Mouse (Mus musculus): ENCODE results near the gene Ubl3. TPM values are rescaled to one million over a fixed set of nuclear protein-coding genes. Genes with fewer than 3 reads are reported as not detected.

The Ubl3 gene
- polyA plus RNA-seq, 1 experiment = 41.3 TPM

- peak overlapping the region; percentile 85 for H3K27ac ChIP-seq (ENCODE audit: insufficient read depth, low read length)
- TF ChIP-seq POLR2A (IDR thresholded peaks at IDR 0.05; ENCODE audit: low read depth, low read length) (no peak), CTCF (IDR thresholded peaks at IDR 0.05; ENCODE audit: borderline replicate concordance, insufficient read depth, low read length) (no peak)
- peaks cover 12% of the 10 kb centered on the region for H3K4me1 ChIP-seq (ENCODE audit: control insufficient read depth, insufficient read depth, low read length)
- no peak overlapping the region for H3K4me3 ChIP-seq (ENCODE audit: insufficient read depth, low read length)
Observed at GRCm38 (mm10) chr5:148535669-148536430, 16.7 kb downstream of the Ubl3 start.

- no peak for TF ChIP-seq CTCF (IDR thresholded peaks at IDR 0.05; ENCODE audit: borderline replicate concordance, insufficient read depth, low read length)
- TF ChIP-seq POLR2A (IDR thresholded peaks at IDR 0.05; ENCODE audit: low read depth, low read length) = no peak
- no peak overlapping the region for H3K27ac ChIP-seq (ENCODE audit: insufficient read depth, low read length)
- no peak overlapping the region for H3K4me3 ChIP-seq (ENCODE audit: insufficient read depth, low read length)
- H3K4me1 ChIP-seq (ENCODE audit: control insufficient read depth, insufficient read depth, low read length) = peaks cover 12% of the 10 kb centered on the region
Observed at GRCm38 (mm10) chr5:148534644-148535043, 17.9 kb downstream of the Ubl3 start.

GRCm38 (mm10) chr5:148533924-148534323 lies 18.7 kb downstream of the Ubl3 start:
- Histone ChIP-seq H3K4me3 (ENCODE audit: insufficient read depth, low read length) (no peak overlapping the region), H3K4me1 (ENCODE audit: control insufficient read depth, insufficient read depth, low read length) (peaks cover 12% of the 10 kb centered on the region), H3K27ac (ENCODE audit: insufficient read depth, low read length) (no peak overlapping the region)
- no peak for TF ChIP-seq POLR2A (IDR thresholded peaks at IDR 0.05; ENCODE audit: low read depth, low read length)
- no peak for TF ChIP-seq CTCF (IDR thresholded peaks at IDR 0.05; ENCODE audit: borderline replicate concordance, insufficient read depth, low read length)

GRCm38 (mm10) chr5:148532201-148532600 lies 20.4 kb downstream of the Ubl3 start:
- TF ChIP-seq POLR2A (IDR thresholded peaks at IDR 0.05; ENCODE audit: low read depth, low read length) (no peak), CTCF (IDR thresholded peaks at IDR 0.05; ENCODE audit: borderline replicate concordance, insufficient read depth, low read length) (no peak)
- no peak overlapping the region for H3K27ac ChIP-seq (ENCODE audit: insufficient read depth, low read length)
- peaks cover 17% of the 10 kb centered on the region for H3K4me1 ChIP-seq (ENCODE audit: control insufficient read depth, insufficient read depth, low read length)
- H3K4me3 ChIP-seq (ENCODE audit: insufficient read depth, low read length) = no peak overlapping the region

- Histone ChIP-seq H3K4me3 (ENCODE audit: insufficient read depth, low read length) (no peak overlapping the region), H3K4me1 (ENCODE audit: control insufficient read depth, insufficient read depth, low read length) (peaks cover 10% of the 10 kb centered on the region; the same call in 1 of the 2 replicates), H3K27ac (ENCODE audit: insufficient read depth, low read length) (no peak overlapping the region)
- TF ChIP-seq CTCF (IDR thresholded peaks at IDR 0.05; ENCODE audit: borderline replicate concordance, insufficient read depth, low read length) (no peak), POLR2A (IDR thresholded peaks at IDR 0.05; ENCODE audit: low read depth, low read length) (no peak)
Observed at GRCm38 (mm10) chr5:148527632-148528031, 25.0 kb downstream of the Ubl3 start.

GRCm38 (mm10) chr5:148526631-148527030 lies 26.0 kb downstream of the Ubl3 start:
- H3K4me1 ChIP-seq (ENCODE audit: control insufficient read depth, insufficient read depth, low read length) = peaks cover 9% of the 10 kb centered on the region; the same call in 1 of the 2 replicates
- no peak overlapping the region for H3K4me3 ChIP-seq (ENCODE audit: insufficient read depth, low read length)
- H3K27ac ChIP-seq (ENCODE audit: insufficient read depth, low read length) = no peak overlapping the region
- TF ChIP-seq CTCF (IDR thresholded peaks at IDR 0.05; ENCODE audit: borderline replicate concordance, insufficient read depth, low read length) = no peak
- no peak for TF ChIP-seq POLR2A (IDR thresholded peaks at IDR 0.05; ENCODE audit: low read depth, low read length)

- TF ChIP-seq CTCF (IDR thresholded peaks at IDR 0.05; ENCODE audit: borderline replicate concordance, insufficient read depth, low read length) = no peak
- no peak for TF ChIP-seq POLR2A (IDR thresholded peaks at IDR 0.05; ENCODE audit: low read depth, low read length)
- Histone ChIP-seq H3K4me1 (ENCODE audit: control insufficient read depth, insufficient read depth, low read length) (peaks cover 9% of the 10 kb centered on the region; the same call in 1 of the 2 replicates), H3K4me3 (ENCODE audit: insufficient read depth, low read length) (no peak overlapping the region), H3K27ac (ENCODE audit: insufficient read depth, low read length) (no peak overlapping the region)
Observed at GRCm38 (mm10) chr5:148523202-148523971, 29.2 kb downstream of the Ubl3 start.

GRCm38 (mm10) chr5:148522378-148522777 lies 30.2 kb downstream of the Ubl3 start:
- Histone ChIP-seq H3K4me3 (ENCODE audit: insufficient read depth, low read length) (no peak overlapping the region), H3K4me1 (ENCODE audit: control insufficient read depth, insufficient read depth, low read length) (peaks cover 5% of the 10 kb centered on the region; the same call in 1 of the 2 replicates), H3K27ac (ENCODE audit: insufficient read depth, low read length) (no peak overlapping the region)
- no peak for TF ChIP-seq POLR2A (IDR thresholded peaks at IDR 0.05; ENCODE audit: low read depth, low read length)

GRCm38 (mm10) chr5:148517445-148517844 lies 35.1 kb downstream of the Ubl3 start:
- Histone ChIP-seq H3K4me3 (ENCODE audit: insufficient read depth, low read length) (no peak overlapping the region), H3K27ac (ENCODE audit: insufficient read depth, low read length) (no peak overlapping the region), H3K4me1 (ENCODE audit: control insufficient read depth, insufficient read depth, low read length) (peaks cover 2% of the 10 kb centered on the region)

More at GRCm38 (mm10) chr5:148517445-148517844, 35.1 kb downstream of the Ubl3 start:
- no peak for TF ChIP-seq POLR2A (IDR thresholded peaks at IDR 0.05; ENCODE audit: low read depth, low read length)
- no peak for TF ChIP-seq CTCF (IDR thresholded peaks at IDR 0.05; ENCODE audit: borderline replicate concordance, insufficient read depth, low read length)

All from embryonic fibroblast, embryonic 13.5 days (primary cell).